ENCODE assay signal across 7 mouse cellular contexts in genomic region chr7:135889016-135889726, GRCm38 (mm10).
DNase-seq lines count a peak whose midpoint lies in the region; ATAC-seq lines count a peak whose summit lies in the region.

No protein-coding gene starts in this region.

- no peak overlapping the region for H3K27ac ChIP-seq in embryonic facial prominence, embryonic 11.5 days (replicated peaks; ENCODE audit: low read depth, low read length)
- H3K27ac ChIP-seq in midbrain, embryonic 12.5 days (replicated peaks) = peak overlapping the region; percentile 75

- H3K36me3 ChIP-seq in embryonic facial prominence, embryonic 11.5 days (replicated peaks; ENCODE audit: control insufficient read depth, insufficient read depth, low read depth, low read length) = no peaks in the 10 kb centered on the region
- no peaks in the 10 kb centered on the region for H3K36me3 ChIP-seq in midbrain, embryonic 12.5 days

- H3K4me1 ChIP-seq in embryonic facial prominence, embryonic 11.5 days (ENCODE audit: control insufficient read depth, insufficient read depth, low read length) = no peaks in the 10 kb centered on the region; the same call in 1 of the 2 replicates
- H3K4me1 ChIP-seq in midbrain, embryonic 12.5 days = peaks cover 17% of the 10 kb centered on the region

- peak; percentile 61; the same call in 1 of the 2 replicates for ATAC-seq in embryonic facial prominence, embryonic 11.5 days (replicated peaks; ENCODE audit: insufficient number of reproducible peaks, low FRiP score, low TSS enrichment, low read depth)
- ATAC-seq in midbrain, embryonic 12.5 days (ENCODE audit: low FRiP score, low read depth) = peak; percentile 86

- H3K9me3 ChIP-seq in embryonic facial prominence, embryonic 11.5 days (replicated peaks; ENCODE audit: control insufficient read depth, low read length) = no peaks in the 10 kb centered on the region
- 0 out of 2 replicates have a peak, but pooled peaks cover 2% of the 10 kb centered on the region for H3K9me3 ChIP-seq in midbrain, embryonic 12.5 days

- no peak overlapping the region for H3K4me3 ChIP-seq in embryonic facial prominence, embryonic 11.5 days (ENCODE audit: low read depth, low read length)
- H3K4me3 ChIP-seq in midbrain, embryonic 12.5 days = no peak overlapping the region

- DNase-seq in right cerebral cortex, postnatal 14 days = peak; percentile 14
- no peak for DNase-seq in right cerebral cortex, adult 18-20 months
- peak; percentile 68 for DNase-seq in embryonic facial prominence, embryonic 11.5 days (ENCODE audit: low spot score)
- DNase-seq in heart, postnatal 10 days = peak; percentile 40 to 67
- peak; percentile 32 for DNase-seq in kidney, postnatal 14 days
- no peak for DNase-seq in spleen, postnatal 36 days (ENCODE audit: low spot score in 2 of 2)

- H3K27me3 ChIP-seq in embryonic facial prominence, embryonic 11.5 days (ENCODE audit: control insufficient read depth, insufficient read depth, low read length) = no peaks in the 10 kb centered on the region
- H3K27me3 ChIP-seq in midbrain, embryonic 12.5 days = no peaks in the 10 kb centered on the region

- 11% methylated on average over 17 of the region's 17 CpGs for WGBS in embryonic facial prominence, embryonic 11.5 days
- WGBS in midbrain, embryonic 12.5 days = 11% methylated on average over 17 of the region's 17 CpGs

- H3K9ac ChIP-seq in embryonic facial prominence, embryonic 11.5 days (replicated peaks; ENCODE audit: low read length) = 0 out of 2 replicates have a peak overlapping the region, but pooled peaks have one; percentile 7
- H3K9ac ChIP-seq in midbrain, embryonic 12.5 days (replicated peaks) = 0 out of 2 replicates have a peak overlapping the region, but pooled peaks have one; percentile 28

- intact Hi-C loops in heart, postnatal 10 days (cut with DNase I) = loop anchor here (5.0 kb wide), 1 partner anchor 158 kb away; no protein-coding TSS in a partner anchor

- no peak overlapping the region for H3K4me2 ChIP-seq in embryonic facial prominence, embryonic 11.5 days (ENCODE audit: low read depth, low read length)
- H3K4me2 ChIP-seq in midbrain, embryonic 12.5 days (replicated peaks) = peak overlapping the region; percentile 38

Comparison
In these comparisons a context has a peak if more than half of its experiments do, and no peak if none do; other contexts are left out.
1. DNase-seq: peak in right cerebral cortex, postnatal 14 days (single experiment), embryonic facial prominence, embryonic 11.5 days (single experiment), heart, postnatal 10 days (2 of 2) and kidney, postnatal 14 days (single experiment); none in right cerebral cortex, adult 18-20 months (single experiment) and spleen, postnatal 36 days (0 of 2).